Mouse (Mus musculus) kidney, embryonic 16.5 days (tissue): ENCODE measurements at regions not wholly inside any gene's neighbourhood (a gene's known extent, or its start where the extent isn't known, plus 50 kb on each side); places are given as distances from the start of the nearest gene placed in this dataset.

Experiments used
- ATAC-seq: fragments of 200-750 bp; cut with Nextera tagmentation; 2 replicates; pipeline ENCODE4 v1.8.0; 2017; ENCODE audit warnings: moderate TSS enrichment; ENCODE audit not compliant: low FRiP score, low TSS enrichment
- H3K27ac ChIP-seq: fragments of 300-500 bp; sonication (generic); 2 replicates; pipeline ENCODE4 v1.5.1; 2014; ENCODE audit warnings: low read length
- H3K27me3 ChIP-seq: fragments of 300-500 bp; sonication (generic); 2 replicates; pipeline ENCODE4 v1.6.1; 2014; ENCODE audit warnings: low read length, control low read depth, mixed read lengths; ENCODE audit not compliant: insufficient read depth
- H3K36me3 ChIP-seq: fragments of 300-500 bp; sonication (generic); 2 replicates; pipeline ENCODE4 v1.6.1; 2014; ENCODE audit warnings: low read length, control low read depth, mixed read lengths; ENCODE audit not compliant: insufficient read depth
- H3K4me1 ChIP-seq: fragments of 300-500 bp; sonication (generic); 2 replicates; pipeline ENCODE4 v1.6.1; 2014; ENCODE audit warnings: low read length, control low read depth, mixed read lengths; ENCODE audit not compliant: insufficient read depth
- H3K4me2 ChIP-seq: fragments of 300-500 bp; sonication (generic); replicated peaks from 2 replicates; pipeline ENCODE4 v1.6.1; 2014; ENCODE audit warnings: low read depth, low read length
- H3K4me3 ChIP-seq: fragments of 300-500 bp; sonication (generic); 2 replicates; pipeline ENCODE4 v1.5.1; 2014; ENCODE audit warnings: mild to moderate bottlenecking, low read length
- H3K9ac ChIP-seq: fragments of 300-500 bp; sonication (generic); replicated peaks from 2 replicates; pipeline ENCODE4 v1.6.1; 2014; ENCODE audit warnings: low read length
- H3K9me3 ChIP-seq: fragments of 300-500 bp; sonication (generic); 2 replicates; pipeline ENCODE4 v1.6.1; 2016; ENCODE audit warnings: low read length, control low read depth
- WGBS: fragments of 180-500 bp; shearing (Covaris S2); extraction: QIAGEN DNeasy Blood & Tissue Kit; methylation state at CpG from one replicate; pipeline ENCODE4 v1.1.7; 2014; 5-methylcytosine and 5-hydroxymethylcytosine counted together

GRCm38 (mm10) chr7:65772845-65773244 lies 81.9 kb downstream of the Tm2d3 start:
- Histone ChIP-seq H3K4me3 (no peak overlapping the region), H3K9ac (no peak overlapping the region), H3K9me3 (no peaks in the 10 kb centered on the region), H3K36me3 (no peaks in the 10 kb centered on the region), H3K27me3 (no peaks in the 10 kb centered on the region), H3K27ac (no peak overlapping the region), H3K4me1 (no peaks in the 10 kb centered on the region), H3K4me2 (no peak overlapping the region)
- 82% methylated on average over 3 of the region's 3 CpGs for WGBS
- no peak for ATAC-seq

- Histone ChIP-seq H3K9me3 (no peaks in the 10 kb centered on the region), H3K9ac (no peak overlapping the region), H3K4me3 (no peak overlapping the region), H3K4me2 (no peak overlapping the region), H3K36me3 (no peaks in the 10 kb centered on the region), H3K27ac (no peak overlapping the region), H3K27me3 (no peaks in the 10 kb centered on the region), H3K4me1 (no peaks in the 10 kb centered on the region)
- WGBS = 71% methylated on average over 2 of the region's 2 CpGs
- ATAC-seq = no peak
Observed at GRCm38 (mm10) chr7:65773948-65774347, 83.0 kb downstream of the Tm2d3 start.

GRCm38 (mm10) chr7:65774388-65775015 lies 83.5 kb downstream of the Tm2d3 start:
- no peaks in the 10 kb centered on the region for H3K27me3 ChIP-seq
- H3K9me3 ChIP-seq = no peaks in the 10 kb centered on the region
- H3K4me1 ChIP-seq = no peaks in the 10 kb centered on the region
- no peaks in the 10 kb centered on the region for H3K36me3 ChIP-seq
- H3K4me3 ChIP-seq = no peak overlapping the region
- H3K27ac ChIP-seq = no peak overlapping the region
- WGBS = 91% methylated on average over 11 of the region's 11 CpGs
- no peak overlapping the region for H3K9ac ChIP-seq
- no peak overlapping the region for H3K4me2 ChIP-seq
- ATAC-seq = no peak

GRCm38 (mm10) chr7:65775016-65775415 lies 84.0 kb downstream of the Tm2d3 start:
- Histone ChIP-seq H3K27ac (no peak overlapping the region), H3K9ac (no peak overlapping the region), H3K4me2 (no peak overlapping the region), H3K9me3 (no peaks in the 10 kb centered on the region), H3K4me1 (no peaks in the 10 kb centered on the region), H3K27me3 (no peaks in the 10 kb centered on the region), H3K36me3 (no peaks in the 10 kb centered on the region), H3K4me3 (no peak overlapping the region)
- 92% methylated on average over 3 of the region's 3 CpGs for WGBS
- no peak for ATAC-seq

GRCm38 (mm10) chr7:65779716-65780372 lies 81.7 kb upstream of the Pcsk6 start:
- H3K9ac ChIP-seq = no peak overlapping the region
- no peaks in the 10 kb centered on the region for H3K9me3 ChIP-seq
- no peak overlapping the region for H3K4me2 ChIP-seq
- H3K4me1 ChIP-seq = peaks cover 6% of the 10 kb centered on the region; the same call in 1 of the 2 replicates
- no peak overlapping the region for H3K27ac ChIP-seq
- no peaks in the 10 kb centered on the region for H3K36me3 ChIP-seq
- no peak overlapping the region for H3K4me3 ChIP-seq
- WGBS = 56% methylated on average over 14 of the region's 14 CpGs
- ATAC-seq = peak; percentile 75
- H3K27me3 ChIP-seq = peaks cover 5% of the 10 kb centered on the region; the same call in 1 of the 2 replicates

GRCm38 (mm10) chr7:65780578-65781370 lies 80.8 kb upstream of the Pcsk6 start:
- ATAC-seq = no peak
- no peak overlapping the region for H3K4me3 ChIP-seq
- H3K36me3 ChIP-seq = no peaks in the 10 kb centered on the region
- no peak overlapping the region for H3K27ac ChIP-seq
- no peak overlapping the region for H3K4me2 ChIP-seq
- peaks cover 5% of the 10 kb centered on the region; the same call in 1 of the 2 replicates for H3K27me3 ChIP-seq
- no peaks in the 10 kb centered on the region for H3K9me3 ChIP-seq
- H3K9ac ChIP-seq = no peak overlapping the region
- peaks cover 6% of the 10 kb centered on the region; the same call in 1 of the 2 replicates for H3K4me1 ChIP-seq
- WGBS = 44% methylated on average over 9 of the region's 9 CpGs

- Histone ChIP-seq H3K4me1 (peaks cover 6% of the 10 kb centered on the region; the same call in 1 of the 2 replicates), H3K36me3 (no peaks in the 10 kb centered on the region), H3K9me3 (no peaks in the 10 kb centered on the region), H3K27me3 (peaks cover 5% of the 10 kb centered on the region; the same call in 1 of the 2 replicates), H3K4me2 (no peak overlapping the region), H3K27ac (no peak overlapping the region), H3K4me3 (no peak overlapping the region), H3K9ac (no peak overlapping the region)
- ATAC-seq = no peak
- WGBS = 77% methylated on average over 7 of the region's 7 CpGs
Observed at GRCm38 (mm10) chr7:65782024-65782423, 79.5 kb upstream of the Pcsk6 start.

GRCm38 (mm10) chr7:65783773-65784172 lies 77.8 kb upstream of the Pcsk6 start:
- H3K27me3 ChIP-seq = peaks cover 5% of the 10 kb centered on the region; the same call in 1 of the 2 replicates
- H3K4me3 ChIP-seq = no peak overlapping the region
- no peaks in the 10 kb centered on the region for H3K36me3 ChIP-seq
- ATAC-seq = peak; percentile 83
- H3K4me2 ChIP-seq = no peak overlapping the region
- H3K9ac ChIP-seq = no peak overlapping the region
- peaks cover 6% of the 10 kb centered on the region; the same call in 1 of the 2 replicates for H3K4me1 ChIP-seq
- H3K27ac ChIP-seq = no peak overlapping the region
- 18% methylated on average over 4 of the region's 4 CpGs for WGBS
- no peaks in the 10 kb centered on the region for H3K9me3 ChIP-seq

- WGBS = 56% methylated on average over 2 of the region's 2 CpGs
- H3K27me3 ChIP-seq = peaks cover under 1% of the 10 kb centered on the region; the same call in 1 of the 2 replicates
Observed at GRCm38 (mm10) chr7:65786916-65787315, 74.6 kb upstream of the Pcsk6 start.

More at GRCm38 (mm10) chr7:65786916-65787315, 74.6 kb upstream of the Pcsk6 start:
- H3K9me3 ChIP-seq = no peaks in the 10 kb centered on the region
- no peak for ATAC-seq
- H3K36me3 ChIP-seq = no peaks in the 10 kb centered on the region
- no peak overlapping the region for H3K4me2 ChIP-seq
- no peak overlapping the region for H3K4me3 ChIP-seq
- H3K27ac ChIP-seq = no peak overlapping the region
- peaks cover 6% of the 10 kb centered on the region; the same call in 1 of the 2 replicates for H3K4me1 ChIP-seq
- H3K9ac ChIP-seq = no peak overlapping the region
